Mouse (Mus musculus): Measurements from ENCODE around the gene Hspb11. TPM values are rescaled to one million over a fixed set of nuclear protein-coding genes. Genes with fewer than 3 reads are reported as not detected.

Gene Hspb11
- polyA plus RNA-seq, 1 experiment = 22.5 TPM

DNA sequence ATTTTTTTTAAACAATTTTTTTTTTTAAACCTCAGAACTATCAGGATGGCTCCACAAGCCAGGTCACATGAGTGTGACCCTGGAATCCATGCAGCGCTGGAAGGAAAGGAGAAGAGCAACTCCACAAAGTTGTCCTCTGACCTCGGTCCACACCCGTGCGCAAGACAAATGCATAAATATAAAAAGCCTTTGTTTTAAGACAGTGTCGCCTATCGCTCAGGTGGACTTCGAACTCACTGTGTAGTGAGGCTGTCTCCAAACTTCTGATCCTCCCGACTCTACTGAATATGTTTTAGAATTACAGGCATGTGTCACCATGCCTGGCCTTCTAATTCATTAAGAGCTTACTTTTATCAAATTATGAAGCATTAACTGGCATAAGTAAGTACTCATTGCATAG lies 75.1 kb downstream of the Hspb11 start:
- Histone ChIP-seq H3K27ac (ENCODE audit: insufficient read depth, low read length) (no peak overlapping the region), H3K27me3 (ENCODE audit: control insufficient read depth, insufficient read depth, low read length) (no peaks in the 10 kb centered on the region), H3K4me1 (ENCODE audit: control insufficient read depth, insufficient read depth, low read length) (no peaks in the 10 kb centered on the region), H3K4me3 (replicated peaks; ENCODE audit: insufficient read depth, low read depth, low read length) (no peak overlapping the region)
- TF ChIP-seq POLR2A (IDR thresholded peaks at IDR 0.05; ENCODE audit: borderline replicate concordance, insufficient read depth, low read length) (no peak), CTCF (IDR thresholded peaks at IDR 0.05; ENCODE audit: borderline replicate concordance, insufficient read depth, low read depth, low read length) (no peak)
- DNase-seq = no peak
- WGBS = 94% methylated on average over 8 of the region's 8 CpGs

Other genes with a start within 250 kb of the Hspb11 start
- gene Mrpl37, start 186.7 kb upstream of the Hspb11 start, polyA plus RNA-seq (2012; rRNA removed) = 99.5 and 107 TPM in 2 replicates
- 5.5 and 5.7 TPM in 2 replicates for gene Cyb5rl, start 186.6 kb upstream of the Hspb11 start, polyA plus RNA-seq (2012; rRNA removed)
- not detected in 2 replicates for gene Cdcp2, start 156.7 kb upstream of the Hspb11 start, polyA plus RNA-seq (2012; rRNA removed)
- gene Tmem59, start 75.2 kb upstream of the Hspb11 start, polyA plus RNA-seq (2012; rRNA removed) = 258 and 285 TPM in 2 replicates
- gene Tceanc2, start 74.5 kb upstream of the Hspb11 start, polyA plus RNA-seq (2012; rRNA removed) = 9.9 and 10.0 TPM in 2 replicates
- gene Ldlrad1, start 44.4 kb upstream of the Hspb11 start, polyA plus RNA-seq (2012; rRNA removed) = not detected in 2 replicates
- 23.4 and 24.1 TPM in 2 replicates for gene Lrrc42, start 61 bp upstream of the Hspb11 start, polyA plus RNA-seq (2012; rRNA removed)
- 0.21 and 0.27 TPM in 2 replicates for gene Dio1, start 53.6 kb downstream of the Hspb11 start, polyA plus RNA-seq (2012; rRNA removed)
- 47.1 and 50.9 TPM in 2 replicates for gene Yipf1, start 60.8 kb downstream of the Hspb11 start, polyA plus RNA-seq (2012; rRNA removed)
- 13.2 and 16.1 TPM in 2 replicates for gene Ndc1, start 114.2 kb downstream of the Hspb11 start, polyA plus RNA-seq (2012; rRNA removed)
- 0.38 and 0.46 TPM in 2 replicates for gene Glis1, start 181.0 kb downstream of the Hspb11 start, polyA plus RNA-seq (2012; rRNA removed)

Data from cerebellum, adult 2 months (tissue).